Mouse (Mus musculus) adrenal gland, postnatal 4 days (tissue): ENCODE measurements around the gene Batf. TPM values are rescaled to one million over a fixed set of nuclear protein-coding genes. Genes with fewer than 3 reads are reported as not detected.

Experiments
- DNase-seq, 2 experiments: peaks; one replicate each; pipeline ENCODE4 v3.0.0; 2021 to 2022; ENCODE audit warnings: low spot score in 2 of 2, mixed read lengths in 2 of 2
- microRNA-seq: library from miRNA; unstranded; fragments of <30 nt; microRNA quantifications from one replicate; pipeline ENCODE4 v1.2.0, GENCODE M21; 2021
- total RNA-seq, 2 experiments: library from RNA; stranded (reverse); gene quantifications; 2 replicates each; pipeline ENCODE4 v1.2.3; 2021

Batf gene
- total RNA-seq, 2 experiments from 2014 or later = 0.87 to 1.2 TPM

GRCm38 (mm10) chr12:85726729-85727397 lies 40.4 kb downstream of the Batf start:
- no peak for DNase-seq

GRCm38 (mm10) chr12:85728181-85728580 lies 41.7 kb downstream of the Batf start:
- DNase-seq = no peak

- DNase-seq = peak; percentile 30 to 37
These were observed 42.8 kb downstream of the Batf start for GRCm38 (mm10) chr12:85729022-85729944.

GRCm38 (mm10) chr12:85729945-85730290 lies 43.4 kb downstream of the Batf start:
- peak; percentile 17 to 40 for DNase-seq

GRCm38 (mm10) chr12:85736203-85736602 lies 49.7 kb downstream of the Batf start:
- DNase-seq = no peak

GRCm38 (mm10) chr12:85736960-85737359 lies 50.5 kb downstream of the Batf start:
- DNase-seq = no peak

GRCm38 (mm10) chr12:85745827-85746695 lies 59.6 kb downstream of the Batf start, which contains the start of gene Flvcr2:
Flvcr2 (plus strand) TSS chr12:85746539.
- DNase-seq = peak; percentile 41 to 67

- no peak for DNase-seq
These were observed 60.3 kb downstream of the Batf start for GRCm38 (mm10) chr12:85746696-85747219.

GRCm38 (mm10) chr12:85747343-85747742 lies 60.9 kb downstream of the Batf start:
- DNase-seq = no peak

GRCm38 (mm10) chr12:85749861-85750260 lies 63.4 kb downstream of the Batf start:
- no peak for DNase-seq

GRCm38 (mm10) chr12:85752116-85752515 lies 65.6 kb downstream of the Batf start:
- DNase-seq = no peak

- DNase-seq = no peak
These were observed 66.8 kb downstream of the Batf start for GRCm38 (mm10) chr12:85753223-85753622.

- DNase-seq = no peak
These were observed 68.3 kb downstream of the Batf start for GRCm38 (mm10) chr12:85754611-85755265.

GRCm38 (mm10) chr12:85756455-85756854 lies 70.0 kb downstream of the Batf start:
- DNase-seq = no peak

GRCm38 (mm10) chr12:85757074-85757473 lies 70.6 kb downstream of the Batf start:
- DNase-seq = no peak

Small RNA genes within 50 kb of the gene (microRNA-seq; reads per million reads assigned to microRNA genes)
- not detected for gene Gm47285

Other genes with a start within 250 kb of the Batf start
- gene Fos, start 212.8 kb upstream of the Batf start, total RNA-seq = 1 to 10 TPM; 6.5 to 8.3 TPM
- gene Jdp2, start 87.6 kb upstream of the Batf start, total RNA-seq = 10 to 100 TPM; 22.6 to 23.0 TPM
- gene Flvcr2, start 59.9 kb downstream of the Batf start, total RNA-seq = 1 to 10 TPM; 6.3 to 7.3 TPM
- 10 to 100 TPM; 41.3 to 44.4 TPM for gene Erg28, start 137.9 kb downstream of the Batf start, total RNA-seq
- gene Ttll5, start 138.0 kb downstream of the Batf start, total RNA-seq = 10 to 100 TPM; 23.2 to 23.6 TPM